Mouse (Mus musculus): ENCODE results near the gene Mtx1. TPM values are rescaled to one million over a fixed set of nuclear protein-coding genes. Genes with fewer than 3 reads are reported as not detected.
A peak's percentile ranks its signal among the peaks of the same experiment; 100 is the strongest.

The Mtx1 gene
- polyA plus RNA-seq (2012; rRNA removed): 99.4 and 124 TPM in 2 replicates

- no peak for DNase-seq (ENCODE audit: low read depth in 1 of 2, low spot score in 2 of 2)
- Histone ChIP-seq H3K27me3 (ENCODE audit: control insufficient read depth, insufficient read depth, low read length) (peaks cover 8% of the 10 kb centered on the region; the same call in 1 of the 2 replicates), H3K4me3 (ENCODE audit: extremely low read depth, insufficient read depth, insufficient read length) (peak within 1 kb of the TSS; percentile 35; the same call in 1 of the 2 replicates), H3K36me3 (ENCODE audit: control insufficient read depth, insufficient read depth, low read length) (no peaks in the 10 kb centered on the region), H3K4me1 (ENCODE audit: control insufficient read depth, insufficient read depth, insufficient read length) (peaks cover 14% of the 10 kb centered on the region; the same call in 1 of the 2 replicates), H3K27ac (ENCODE audit: insufficient read depth, low read length) (no peak within 1 kb of the TSS)
- TF ChIP-seq POLR2A (IDR thresholded peaks at IDR 0.05; ENCODE audit: low read depth, low read length) (no peak), CTCF (IDR thresholded peaks at IDR 0.05; ENCODE audit: extremely low read depth, insufficient read depth, insufficient read length, insufficient replicate concordance) (no peak)
- WGBS: 16% methylated on average over 21 of the region's 21 CpGs
Observed at GRCm38 (mm10) chr3:89226900-89227299, at the start of gene Mtx1. Mtx1 (minus strand) TSS chr3:89227088.

- TF ChIP-seq CTCF (IDR thresholded peaks at IDR 0.05; ENCODE audit: extremely low read depth, insufficient read depth, insufficient read length, insufficient replicate concordance) (no peak), POLR2A (IDR thresholded peaks at IDR 0.05; ENCODE audit: low read depth, low read length) (no peak)
- Histone ChIP-seq H3K4me3 (ENCODE audit: extremely low read depth, insufficient read depth, insufficient read length) (no peak overlapping the region), H3K27me3 (ENCODE audit: control insufficient read depth, insufficient read depth, low read length) (peaks cover 11% of the 10 kb centered on the region; the same call in 1 of the 2 replicates), H3K4me1 (ENCODE audit: control insufficient read depth, insufficient read depth, insufficient read length) (peaks cover 9% of the 10 kb centered on the region; the same call in 1 of the 2 replicates), H3K27ac (ENCODE audit: insufficient read depth, low read length) (no peak overlapping the region), H3K36me3 (ENCODE audit: control insufficient read depth, insufficient read depth, low read length) (no peaks in the 10 kb centered on the region)
- no peak for DNase-seq (ENCODE audit: low read depth in 1 of 2, low spot score in 2 of 2)
- WGBS: 95% methylated on average over 13 of the region's 13 CpGs
Observed at GRCm38 (mm10) chr3:89276061-89276460, 49.2 kb upstream of the Mtx1 start.

GRCm38 (mm10) chr3:89271760-89272159, 44.9 kb upstream of the Mtx1 start:
- Histone ChIP-seq H3K27ac (ENCODE audit: insufficient read depth, low read length) (no peak overlapping the region), H3K36me3 (ENCODE audit: control insufficient read depth, insufficient read depth, low read length) (no peaks in the 10 kb centered on the region; the same call in 1 of the 2 replicates), H3K4me1 (ENCODE audit: control insufficient read depth, insufficient read depth, insufficient read length) (peaks cover 8% of the 10 kb centered on the region; the same call in 1 of the 2 replicates), H3K27me3 (ENCODE audit: control insufficient read depth, insufficient read depth, low read length) (no peaks in the 10 kb centered on the region), H3K4me3 (ENCODE audit: extremely low read depth, insufficient read depth, insufficient read length) (no peak overlapping the region)
- DNase-seq (ENCODE audit: low read depth in 1 of 2, low spot score in 2 of 2): no peak
- 91% methylated on average over 6 of the region's 6 CpGs for WGBS
- no peak for TF ChIP-seq CTCF (IDR thresholded peaks at IDR 0.05; ENCODE audit: extremely low read depth, insufficient read depth, insufficient read length, insufficient replicate concordance)
- no peak; the same call in 1 of the 2 replicates for TF ChIP-seq POLR2A (IDR thresholded peaks at IDR 0.05; ENCODE audit: low read depth, low read length)

- DNase-seq (ENCODE audit: low read depth in 1 of 2, low spot score in 2 of 2): no peak
- TF ChIP-seq POLR2A (IDR thresholded peaks at IDR 0.05; ENCODE audit: low read depth, low read length) (no peak), CTCF (IDR thresholded peaks at IDR 0.05; ENCODE audit: extremely low read depth, insufficient read depth, insufficient read length, insufficient replicate concordance) (no peak)
- Histone ChIP-seq H3K27me3 (ENCODE audit: control insufficient read depth, insufficient read depth, low read length) (no peaks in the 10 kb centered on the region), H3K4me3 (ENCODE audit: extremely low read depth, insufficient read depth, insufficient read length) (no peak overlapping the region), H3K36me3 (ENCODE audit: control insufficient read depth, insufficient read depth, low read length) (no peaks in the 10 kb centered on the region; the same call in 1 of the 2 replicates), H3K4me1 (ENCODE audit: control insufficient read depth, insufficient read depth, insufficient read length) (peaks cover 8% of the 10 kb centered on the region; the same call in 1 of the 2 replicates), H3K27ac (ENCODE audit: insufficient read depth, low read length) (peak overlapping the region; percentile 88; the same call in 1 of the 2 replicates)
- WGBS: 79% methylated on average over 6 of the region's 6 CpGs
Observed at GRCm38 (mm10) chr3:89270891-89271290, 44.0 kb upstream of the Mtx1 start.

- Histone ChIP-seq H3K27me3 (ENCODE audit: control insufficient read depth, insufficient read depth, low read length) (no peaks in the 10 kb centered on the region), H3K4me1 (ENCODE audit: control insufficient read depth, insufficient read depth, insufficient read length) (peaks cover 8% of the 10 kb centered on the region; the same call in 1 of the 2 replicates), H3K36me3 (ENCODE audit: control insufficient read depth, insufficient read depth, low read length) (no peaks in the 10 kb centered on the region; the same call in 1 of the 2 replicates), H3K4me3 (ENCODE audit: extremely low read depth, insufficient read depth, insufficient read length) (peak within 1 kb of the TSS; percentile 96), H3K27ac (ENCODE audit: insufficient read depth, low read length) (peak within 1 kb of the TSS; percentile 88)
- TF ChIP-seq CTCF (IDR thresholded peaks at IDR 0.05; ENCODE audit: extremely low read depth, insufficient read depth, insufficient read length, insufficient replicate concordance) (peak; percentile 33; the same call in 1 of the 2 replicates), POLR2A (IDR thresholded peaks at IDR 0.05; ENCODE audit: low read depth, low read length) (peak; percentile 77)
- peak in 1 of 2 experiments; percentile 82 for DNase-seq (ENCODE audit: low read depth in 1 of 2, low spot score in 2 of 2)
- WGBS: 1% methylated on average over 39 of the region's 39 CpGs
Observed at GRCm38 (mm10) chr3:89270051-89270755, 43.3 kb upstream of the Mtx1 start, which contains the start of gene Slc50a1. Slc50a1 (minus strand) TSS chr3:89270570.

- WGBS: 89% methylated on average over 8 of the region's 8 CpGs
- H3K27ac ChIP-seq (ENCODE audit: insufficient read depth, low read length): no peak overlapping the region
- no peaks in the 10 kb centered on the region for H3K27me3 ChIP-seq (ENCODE audit: control insufficient read depth, insufficient read depth, low read length)
- TF ChIP-seq CTCF (IDR thresholded peaks at IDR 0.05; ENCODE audit: extremely low read depth, insufficient read depth, insufficient read length, insufficient replicate concordance) (no peak), POLR2A (IDR thresholded peaks at IDR 0.05; ENCODE audit: low read depth, low read length) (no peak)
- no peak overlapping the region for H3K4me3 ChIP-seq (ENCODE audit: extremely low read depth, insufficient read depth, insufficient read length)
- DNase-seq (ENCODE audit: low read depth in 1 of 2, low spot score in 2 of 2): no peak
- no peaks in the 10 kb centered on the region; the same call in 1 of the 2 replicates for H3K36me3 ChIP-seq (ENCODE audit: control insufficient read depth, insufficient read depth, low read length)
- H3K4me1 ChIP-seq (ENCODE audit: control insufficient read depth, insufficient read depth, insufficient read length): peaks cover 8% of the 10 kb centered on the region; the same call in 1 of the 2 replicates
Observed at GRCm38 (mm10) chr3:89268916-89269315, 42.0 kb upstream of the Mtx1 start.

Measured in spleen, adult 2 months (tissue).